Mouse (Mus musculus): ENCODE measurements at regions not wholly inside any gene's neighbourhood (a gene's known extent, or its start where the extent isn't known, plus 50 kb on each side); places are given as distances from the start of the nearest gene placed in this dataset.

DNA sequence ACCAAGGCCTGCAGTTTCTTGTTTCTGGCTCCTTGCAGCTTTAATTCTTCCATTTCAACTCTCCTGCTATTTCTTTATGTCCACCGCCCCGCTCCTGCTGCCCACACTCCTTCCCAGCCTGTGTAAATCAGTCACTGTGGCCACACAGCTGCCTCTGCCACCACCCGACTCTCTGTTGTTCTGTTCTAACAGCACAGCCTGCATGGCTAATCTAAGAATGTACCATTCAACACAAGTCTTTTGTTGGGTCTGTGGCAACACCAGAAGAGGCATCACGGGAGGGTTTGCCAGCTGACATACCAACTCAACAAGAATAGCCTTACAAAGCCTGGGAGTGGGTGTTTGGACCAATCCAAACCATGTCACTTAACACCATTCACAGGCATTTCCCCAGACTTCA lies 264.9 kb upstream of the Pum3 start:
- no peaks in the 10 kb centered on the region for H3K27me3 ChIP-seq (replicated peaks)
- H3K4me2 ChIP-seq: no peak overlapping the region
- H3K27ac ChIP-seq: no peak overlapping the region
- WGBS (ENCODE audit: insufficient replicate concordance): 72% methylated on average over 4 of the region's 4 CpGs
- ATAC-seq: no peak
- no peaks in the 10 kb centered on the region for H3K4me1 ChIP-seq
- no peaks in the 10 kb centered on the region for H3K36me3 ChIP-seq
- H3K9me3 ChIP-seq (replicated peaks): no peaks in the 10 kb centered on the region
- H3K4me3 ChIP-seq: no peak overlapping the region
- no peak overlapping the region for H3K9ac ChIP-seq

GRCm38 (mm10) chr19:27693706-27694105 lies 264.1 kb upstream of the Pum3 start:
- Histone ChIP-seq H3K4me2 (no peak overlapping the region), H3K36me3 (no peaks in the 10 kb centered on the region), H3K27ac (no peak overlapping the region), H3K4me3 (no peak overlapping the region), H3K4me1 (no peaks in the 10 kb centered on the region), H3K9me3 (replicated peaks) (no peaks in the 10 kb centered on the region), H3K27me3 (replicated peaks) (no peaks in the 10 kb centered on the region), H3K9ac (no peak overlapping the region)
- WGBS (ENCODE audit: insufficient replicate concordance): 58% methylated on average over 7 of the region's 7 CpGs
- no peak for ATAC-seq

DNA sequence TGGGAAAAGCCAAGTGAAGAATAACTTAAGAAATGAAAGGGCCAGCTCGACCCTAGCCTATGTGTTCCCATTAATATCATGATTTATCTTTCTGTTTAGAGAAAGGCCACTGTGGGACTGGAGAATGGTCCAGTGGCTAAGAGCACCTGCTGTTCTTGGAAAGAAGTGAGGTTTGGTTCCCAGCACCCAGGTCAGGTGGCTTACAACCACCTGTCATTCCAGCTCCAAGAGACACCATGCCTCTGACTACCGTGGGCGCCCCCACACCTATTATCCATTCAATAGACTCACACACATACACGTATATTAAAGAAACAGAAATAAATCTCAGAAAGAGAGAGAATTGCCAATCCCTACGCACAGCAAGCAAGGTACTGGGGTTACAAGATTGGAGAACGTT lies 263.3 kb upstream of the Pum3 start:
- no peak overlapping the region for H3K4me2 ChIP-seq
- no peak for ATAC-seq

GRCm38 (mm10) chr19:27683426-27683825 lies 253.8 kb upstream of the Pum3 start:
- H3K36me3 ChIP-seq: no peaks in the 10 kb centered on the region
- no peak overlapping the region for H3K4me2 ChIP-seq
- H3K4me1 ChIP-seq: no peaks in the 10 kb centered on the region
- no peaks in the 10 kb centered on the region for H3K9me3 ChIP-seq (replicated peaks)
- H3K27ac ChIP-seq: no peak overlapping the region
- H3K27me3 ChIP-seq (replicated peaks): no peaks in the 10 kb centered on the region
- no peak overlapping the region for H3K4me3 ChIP-seq
- 31% methylated on average over 2 of the region's 2 CpGs for WGBS (ENCODE audit: insufficient replicate concordance)
- no peak for ATAC-seq
- H3K9ac ChIP-seq: no peak overlapping the region

More for the DNA sequence above, 263.3 kb upstream of the Pum3 start:
- 71% methylated on average over 6 of the region's 6 CpGs for WGBS (ENCODE audit: insufficient replicate concordance)
- H3K9ac ChIP-seq: no peak overlapping the region
- no peak overlapping the region for H3K4me3 ChIP-seq
- H3K27me3 ChIP-seq (replicated peaks): no peaks in the 10 kb centered on the region
- no peaks in the 10 kb centered on the region for H3K36me3 ChIP-seq
- no peaks in the 10 kb centered on the region for H3K4me1 ChIP-seq
- H3K9me3 ChIP-seq (replicated peaks): no peaks in the 10 kb centered on the region
- H3K27ac ChIP-seq: no peak overlapping the region

DNA sequence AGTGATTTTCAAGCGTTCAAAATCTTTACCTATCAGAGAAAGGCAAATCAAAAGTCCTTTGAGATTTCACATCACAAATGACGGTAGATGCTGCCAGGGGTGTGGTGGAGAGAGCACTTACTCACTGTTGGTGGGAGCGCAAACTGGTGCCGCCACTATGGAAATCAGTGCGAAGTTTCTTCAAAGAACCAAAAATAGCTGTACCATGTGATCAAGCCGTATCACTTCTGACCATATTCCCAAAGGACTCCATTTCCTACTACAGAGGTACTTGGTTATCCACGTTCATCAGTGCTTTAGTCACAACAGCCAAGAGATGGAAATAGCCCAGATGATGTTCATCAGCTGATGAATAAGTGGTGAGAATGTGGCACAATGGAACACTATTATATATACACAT lies 249.8 kb upstream of the Pum3 start:
- no peak overlapping the region for H3K9ac ChIP-seq
- H3K4me2 ChIP-seq: no peak overlapping the region
- H3K27me3 ChIP-seq (replicated peaks): no peaks in the 10 kb centered on the region
- H3K4me1 ChIP-seq: no peaks in the 10 kb centered on the region
- no peak overlapping the region for H3K4me3 ChIP-seq
- H3K9me3 ChIP-seq (replicated peaks): no peaks in the 10 kb centered on the region
- 74% methylated on average over 7 of the region's 7 CpGs for WGBS (ENCODE audit: insufficient replicate concordance)
- no peak for ATAC-seq
- H3K27ac ChIP-seq: no peak overlapping the region
- no peaks in the 10 kb centered on the region for H3K36me3 ChIP-seq

DNA sequence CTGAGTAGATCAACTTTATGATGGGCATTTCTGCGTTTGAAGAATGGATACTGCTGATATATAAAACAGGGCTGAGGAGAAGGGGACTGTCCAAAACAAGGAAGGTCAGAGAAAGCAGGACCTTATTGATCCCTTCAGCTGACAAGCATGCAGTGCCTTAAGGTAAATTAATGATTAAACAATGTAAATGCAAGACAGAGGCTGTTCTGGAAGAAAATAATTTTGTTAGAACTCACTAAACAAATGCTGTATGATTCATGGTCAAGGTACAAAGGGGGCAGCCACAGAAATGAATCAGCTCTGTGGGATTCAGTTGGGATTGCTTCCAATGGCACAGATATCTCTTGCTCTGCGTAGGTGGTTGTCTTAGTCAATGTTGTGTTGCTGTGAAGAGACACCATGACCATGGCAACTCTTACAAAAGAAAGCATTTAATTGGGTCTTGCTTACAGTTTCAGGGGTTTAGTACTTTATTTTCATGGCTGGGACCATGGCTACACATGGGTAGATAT lies 243.1 kb upstream of the Pum3 start:
- no peaks in the 10 kb centered on the region for H3K9me3 ChIP-seq (replicated peaks)
- H3K4me2 ChIP-seq: no peak overlapping the region
- no peak overlapping the region for H3K27ac ChIP-seq
- no peaks in the 10 kb centered on the region for H3K27me3 ChIP-seq (replicated peaks)
- no peak overlapping the region for H3K4me3 ChIP-seq
- ATAC-seq: no peak
- H3K4me1 ChIP-seq: no peaks in the 10 kb centered on the region
- H3K36me3 ChIP-seq: no peaks in the 10 kb centered on the region
- 58% methylated on average over 2 of the region's 2 CpGs for WGBS (ENCODE audit: insufficient replicate concordance)
- H3K9ac ChIP-seq: no peak overlapping the region

- no peak overlapping the region for H3K4me3 ChIP-seq
- H3K27me3 ChIP-seq (replicated peaks): no peaks in the 10 kb centered on the region
- no peaks in the 10 kb centered on the region for H3K9me3 ChIP-seq (replicated peaks)
- no peaks in the 10 kb centered on the region for H3K4me1 ChIP-seq
- no peaks in the 10 kb centered on the region for H3K36me3 ChIP-seq
- no peak overlapping the region for H3K9ac ChIP-seq
- no peak overlapping the region for H3K4me2 ChIP-seq
- WGBS (ENCODE audit: insufficient replicate concordance): 61% methylated on average over 2 of the region's 2 CpGs
- no peak overlapping the region for H3K27ac ChIP-seq
- no peak for ATAC-seq
Measured at GRCm38 (mm10) chr19:27663296-27663695, 233.7 kb upstream of the Pum3 start.

- Histone ChIP-seq H3K27me3 (replicated peaks) (no peaks in the 10 kb centered on the region), H3K9ac (no peak overlapping the region), H3K36me3 (no peaks in the 10 kb centered on the region), H3K4me1 (no peaks in the 10 kb centered on the region), H3K4me3 (no peak overlapping the region), H3K27ac (no peak overlapping the region), H3K9me3 (replicated peaks) (no peaks in the 10 kb centered on the region), H3K4me2 (no peak overlapping the region)
- ATAC-seq: no peak
- WGBS (ENCODE audit: insufficient replicate concordance): 66% methylated on average over 3 of the region's 3 CpGs
Measured at GRCm38 (mm10) chr19:27641001-27641400, 211.4 kb upstream of the Pum3 start.

GRCm38 (mm10) chr19:27633105-27633504 lies 203.5 kb upstream of the Pum3 start:
- Histone ChIP-seq H3K27ac (no peak overlapping the region), H3K36me3 (no peaks in the 10 kb centered on the region), H3K4me1 (no peaks in the 10 kb centered on the region), H3K27me3 (replicated peaks) (no peaks in the 10 kb centered on the region), H3K4me2 (no peak overlapping the region), H3K4me3 (no peak overlapping the region), H3K9me3 (replicated peaks) (no peaks in the 10 kb centered on the region), H3K9ac (no peak overlapping the region)
- WGBS (ENCODE audit: insufficient replicate concordance): 59% methylated on average over 6 of the region's 6 CpGs
- ATAC-seq: no peak

DNA sequence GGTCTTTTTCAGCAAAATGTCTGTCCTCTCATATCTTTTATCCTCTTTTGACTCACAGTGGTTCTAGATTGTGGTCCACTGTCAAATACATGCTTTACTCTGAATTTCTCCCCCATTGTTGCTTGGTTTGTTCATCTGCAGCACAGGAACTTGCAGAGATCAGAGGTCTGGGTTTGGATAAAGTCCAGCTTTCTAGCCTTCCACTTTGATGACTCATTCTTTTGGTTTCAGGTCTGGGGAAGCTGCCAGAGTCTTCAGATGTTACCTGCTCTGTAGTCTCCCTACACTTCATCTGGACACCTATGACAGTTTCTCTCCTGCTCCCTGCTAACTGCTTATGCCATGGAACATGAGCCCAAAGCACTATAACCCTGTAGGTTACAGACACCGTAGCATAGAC lies 198.0 kb upstream of the Pum3 start:
- WGBS (ENCODE audit: insufficient replicate concordance): 57% methylated on average over 1 of the region's 1 CpGs
- no peaks in the 10 kb centered on the region for H3K4me1 ChIP-seq

GRCm38 (mm10) chr19:27617522-27617921 lies 187.9 kb upstream of the Pum3 start:
- H3K9me3 ChIP-seq (replicated peaks): no peaks in the 10 kb centered on the region
- no peaks in the 10 kb centered on the region for H3K4me1 ChIP-seq
- 41% methylated on average over 5 of the region's 5 CpGs for WGBS (ENCODE audit: insufficient replicate concordance)
- no peak overlapping the region for H3K27ac ChIP-seq
- no peaks in the 10 kb centered on the region for H3K36me3 ChIP-seq
- H3K4me2 ChIP-seq: no peak overlapping the region
- H3K4me3 ChIP-seq: no peak overlapping the region
- ATAC-seq: no peak
- H3K27me3 ChIP-seq (replicated peaks): no peaks in the 10 kb centered on the region
- H3K9ac ChIP-seq: no peak overlapping the region

More for the DNA sequence above, 198.0 kb upstream of the Pum3 start:
- H3K9me3 ChIP-seq (replicated peaks): no peaks in the 10 kb centered on the region
- no peak for ATAC-seq
- no peak overlapping the region for H3K4me2 ChIP-seq
- no peak overlapping the region for H3K4me3 ChIP-seq
- no peak overlapping the region for H3K9ac ChIP-seq
- H3K27me3 ChIP-seq (replicated peaks): no peaks in the 10 kb centered on the region
- no peak overlapping the region for H3K27ac ChIP-seq
- H3K36me3 ChIP-seq: no peaks in the 10 kb centered on the region

GRCm38 (mm10) chr19:27606933-27607332 lies 177.3 kb upstream of the Pum3 start:
- no peak overlapping the region for H3K4me2 ChIP-seq

GRCm38 (mm10) chr19:27603296-27603695 lies 173.7 kb upstream of the Pum3 start:
- Histone ChIP-seq H3K4me1 (no peaks in the 10 kb centered on the region), H3K27me3 (replicated peaks) (no peaks in the 10 kb centered on the region), H3K36me3 (no peaks in the 10 kb centered on the region), H3K4me3 (no peak overlapping the region), H3K9me3 (replicated peaks) (no peaks in the 10 kb centered on the region), H3K9ac (no peak overlapping the region), H3K4me2 (no peak overlapping the region), H3K27ac (no peak overlapping the region)
- no peak; the same call in 1 of the 2 replicates for ATAC-seq
- 39% methylated on average over 8 of the region's 8 CpGs for WGBS (ENCODE audit: insufficient replicate concordance)

More at GRCm38 (mm10) chr19:27606933-27607332, 177.3 kb upstream of the Pum3 start:
- H3K4me1 ChIP-seq: no peaks in the 10 kb centered on the region
- no peaks in the 10 kb centered on the region for H3K27me3 ChIP-seq (replicated peaks)
- no peak overlapping the region for H3K9ac ChIP-seq
- WGBS (ENCODE audit: insufficient replicate concordance): 56% methylated on average over 2 of the region's 2 CpGs
- H3K4me3 ChIP-seq: no peak overlapping the region
- no peak overlapping the region for H3K27ac ChIP-seq
- H3K9me3 ChIP-seq (replicated peaks): no peaks in the 10 kb centered on the region
- ATAC-seq: no peak
- H3K36me3 ChIP-seq: no peaks in the 10 kb centered on the region

Data from liver, embryonic 12.5 days (tissue).